Mouse (Mus musculus) midbrain, embryonic 11.5 days (tissue): ENCODE data around the gene Snd1. TPM values are rescaled to one million over a fixed set of nuclear protein-coding genes. Genes with fewer than 3 reads are reported as not detected.

Experiments used
- ATAC-seq: fragments of 200-750 bp; cut with Nextera tagmentation; 2 replicates; pipeline ENCODE4 v1.8.0; 2017; ENCODE audit warnings: moderate TSS enrichment, moderate library complexity; ENCODE audit not compliant: low FRiP score
- DNase-seq: peaks from one replicate; pipeline ENCODE4 v3.0.0; 2015; ENCODE audit warnings: low spot score; ENCODE audit errors: missing footprints
- H3K27ac ChIP-seq: fragments of 300-500 bp; sonication (generic); 2 replicates; pipeline ENCODE4 v1.5.1; 2014; ENCODE audit warnings: low read depth, low read length
- H3K27me3 ChIP-seq: fragments of 300-500 bp; sonication (generic); 2 replicates; pipeline ENCODE4 v1.6.1; 2014; ENCODE audit warnings: mild to moderate bottlenecking, low read length, moderate library complexity, mixed read lengths; ENCODE audit not compliant: control insufficient read depth, insufficient read depth
- H3K36me3 ChIP-seq: fragments of 300-500 bp; sonication (generic); 2 replicates; pipeline ENCODE4 v1.6.1; 2014; ENCODE audit warnings: mild to moderate bottlenecking, low read length, moderate library complexity, mixed read lengths; ENCODE audit not compliant: control insufficient read depth, insufficient read depth
- H3K4me1 ChIP-seq: fragments of 300-500 bp; sonication (generic); 2 replicates; pipeline ENCODE4 v1.6.1; 2014; ENCODE audit warnings: low read length; ENCODE audit not compliant: control insufficient read depth, insufficient read depth
- H3K4me2 ChIP-seq: fragments of 300-500 bp; sonication (generic); 2 replicates; pipeline ENCODE4 v1.6.1; 2014; ENCODE audit warnings: mild to moderate bottlenecking, moderate library complexity
- H3K4me3 ChIP-seq: fragments of 300-500 bp; sonication (generic); 2 replicates; pipeline ENCODE4 v1.5.1; 2014; ENCODE audit warnings: low read depth, low read length
- H3K9ac ChIP-seq: fragments of 300-500 bp; sonication (generic); 2 replicates; pipeline ENCODE4 v1.6.1; 2014; ENCODE audit warnings: low read length
- H3K9me3 ChIP-seq: fragments of 300-500 bp; sonication (generic); 2 replicates; pipeline ENCODE4 v1.6.1; 2016; ENCODE audit warnings: low read length; ENCODE audit not compliant: control insufficient read depth
- WGBS: fragments of 180-500 bp; shearing (Covaris S2); extraction: QIAGEN DNeasy Blood & Tissue Kit; methylation state at CpG from one replicate; pipeline ENCODE4 v1.1.7; 2014; 5-methylcytosine and 5-hydroxymethylcytosine counted together
- polyA plus RNA-seq: library from polyadenylated mRNA; unstranded; fragments of >200 nt; fragmentation: Nextera tagmentation; extraction: Ambion mirVana; gene quantifications from 2 replicates; pipeline ENCODE4 v1.2.1, GENCODE M21; 2014

Snd1 gene
- polyA plus RNA-seq, 1 experiment from 2014 or later, result 88.9 TPM

DNA sequence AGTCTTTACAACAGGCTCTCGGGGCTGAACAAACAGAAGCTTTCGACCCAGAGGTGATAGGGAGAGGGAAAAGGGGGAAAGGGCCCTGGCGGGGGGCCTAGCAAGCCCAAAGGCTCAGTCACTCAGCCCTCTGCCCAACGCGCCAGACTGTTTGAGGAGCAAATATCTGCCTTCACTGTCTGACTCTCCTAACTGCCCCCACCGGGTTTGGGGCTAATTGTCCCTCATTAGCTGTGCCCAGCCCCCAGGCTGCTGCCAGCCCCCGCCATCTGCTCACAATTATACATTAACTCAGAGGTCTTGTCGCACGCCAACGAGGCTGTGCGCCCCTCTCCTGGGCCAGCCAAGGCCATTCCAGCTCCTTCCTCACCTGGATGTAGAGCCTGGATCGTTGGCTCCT, 24.0 kb upstream of the Snd1 start:
- no peak overlapping the region for H3K9ac ChIP-seq
- H3K4me1 ChIP-seq, result no peaks in the 10 kb centered on the region
- H3K9me3 ChIP-seq, result no peaks in the 10 kb centered on the region
- H3K27ac ChIP-seq, result no peak overlapping the region
- H3K27me3 ChIP-seq, result peaks cover 19% of the 10 kb centered on the region
- H3K4me2 ChIP-seq, result no peak overlapping the region
- H3K4me3 ChIP-seq, result no peak overlapping the region
- WGBS, result 1% methylated on average over 12 of the region's 12 CpGs
- no peaks in the 10 kb centered on the region for H3K36me3 ChIP-seq
- ATAC-seq, result no peak
- DNase-seq, result no peak

DNA sequence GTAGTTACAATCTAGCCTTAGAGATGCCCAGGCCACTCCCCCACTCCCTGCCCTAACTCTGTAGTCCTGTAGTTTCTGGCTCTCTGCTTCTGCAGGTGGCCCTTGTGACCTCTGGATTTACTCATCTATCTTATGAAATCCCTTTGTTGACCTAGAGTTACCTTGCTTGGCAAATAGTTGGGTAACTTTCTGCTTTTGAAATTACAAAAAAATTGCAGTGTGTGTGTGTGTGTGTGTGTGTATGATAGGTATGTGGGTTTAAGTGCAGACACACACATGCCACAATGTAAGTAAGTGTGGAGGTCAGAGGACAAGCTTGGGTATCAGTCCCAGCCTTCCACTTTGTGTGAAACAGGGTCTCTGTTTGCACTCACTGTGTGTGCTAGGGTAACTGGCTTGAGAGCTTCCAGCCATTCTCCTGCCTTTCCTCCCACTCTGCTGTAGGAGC, 15.7 kb upstream of the Snd1 start:
- DNase-seq (no peak), ATAC-seq (no peak)
- no peak overlapping the region for H3K4me3 ChIP-seq
- no peaks in the 10 kb centered on the region for H3K36me3 ChIP-seq
- no peaks in the 10 kb centered on the region for H3K9me3 ChIP-seq
- no peak overlapping the region for H3K9ac ChIP-seq
- no peak overlapping the region for H3K4me2 ChIP-seq
- no peaks in the 10 kb centered on the region for H3K4me1 ChIP-seq
- no peak overlapping the region for H3K27ac ChIP-seq
- no peaks in the 10 kb centered on the region for H3K27me3 ChIP-seq

DNA sequence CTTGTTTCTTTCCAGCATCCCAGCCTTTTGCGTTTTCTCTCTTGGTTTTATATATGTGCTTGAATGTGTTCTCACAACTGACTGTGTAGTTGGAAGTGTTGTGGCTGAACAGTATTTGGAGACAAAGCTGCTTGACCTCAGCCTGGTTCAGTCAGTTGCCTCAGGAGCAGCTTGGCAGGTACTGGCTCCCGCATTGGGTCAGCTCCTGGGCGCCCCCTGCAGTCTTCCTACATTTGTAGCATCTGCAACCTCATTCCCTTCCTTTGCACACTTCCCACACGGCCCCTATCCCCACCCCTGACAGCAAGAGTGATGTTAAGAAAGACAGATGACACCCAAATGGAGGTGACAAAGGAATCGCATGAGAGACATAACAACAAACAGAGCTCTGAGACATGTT, 14.4 kb upstream of the Snd1 start:
- H3K9ac ChIP-seq, result no peak overlapping the region
- H3K4me1 ChIP-seq, result no peaks in the 10 kb centered on the region
- H3K27me3 ChIP-seq, result no peaks in the 10 kb centered on the region
- 17% methylated on average over 5 of the region's 5 CpGs for WGBS
- H3K36me3 ChIP-seq, result no peaks in the 10 kb centered on the region
- ATAC-seq (0 out of 2 replicates have a peak, but pooled peaks have one; percentile 38), DNase-seq (peak; percentile 88)
- H3K4me3 ChIP-seq, result no peak overlapping the region
- H3K9me3 ChIP-seq, result no peaks in the 10 kb centered on the region
- H3K27ac ChIP-seq, result no peak overlapping the region
- no peak overlapping the region for H3K4me2 ChIP-seq

DNA sequence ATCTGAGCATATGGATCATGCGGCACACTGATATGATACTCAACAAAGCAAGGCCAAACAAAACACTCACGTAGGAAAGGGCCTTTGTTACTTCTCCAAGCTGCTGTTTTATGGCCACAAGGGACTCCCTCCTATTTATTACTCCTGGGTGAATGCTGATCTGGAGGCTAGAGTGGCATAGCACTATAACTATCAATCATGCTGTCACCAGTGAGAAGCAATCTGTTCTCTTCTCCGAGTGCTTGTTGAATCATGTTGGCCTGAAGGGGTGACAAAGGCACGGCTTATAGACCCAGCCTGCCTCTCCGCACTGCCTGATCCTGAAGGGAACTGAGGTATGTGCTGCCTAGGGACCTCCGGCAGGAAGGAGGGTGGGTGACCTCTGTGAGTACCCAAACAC, 10.3 kb upstream of the Snd1 start:
- Histone ChIP-seq H3K27ac (no peak overlapping the region), H3K4me3 (no peak overlapping the region), H3K27me3 (no peaks in the 10 kb centered on the region), H3K9ac (no peak overlapping the region), H3K4me1 (no peaks in the 10 kb centered on the region), H3K36me3 (no peaks in the 10 kb centered on the region), H3K4me2 (no peak overlapping the region), H3K9me3 (no peaks in the 10 kb centered on the region)
- 77% methylated on average over 6 of the region's 6 CpGs for WGBS
- ATAC-seq, result no peak
- DNase-seq, result no peak

DNA sequence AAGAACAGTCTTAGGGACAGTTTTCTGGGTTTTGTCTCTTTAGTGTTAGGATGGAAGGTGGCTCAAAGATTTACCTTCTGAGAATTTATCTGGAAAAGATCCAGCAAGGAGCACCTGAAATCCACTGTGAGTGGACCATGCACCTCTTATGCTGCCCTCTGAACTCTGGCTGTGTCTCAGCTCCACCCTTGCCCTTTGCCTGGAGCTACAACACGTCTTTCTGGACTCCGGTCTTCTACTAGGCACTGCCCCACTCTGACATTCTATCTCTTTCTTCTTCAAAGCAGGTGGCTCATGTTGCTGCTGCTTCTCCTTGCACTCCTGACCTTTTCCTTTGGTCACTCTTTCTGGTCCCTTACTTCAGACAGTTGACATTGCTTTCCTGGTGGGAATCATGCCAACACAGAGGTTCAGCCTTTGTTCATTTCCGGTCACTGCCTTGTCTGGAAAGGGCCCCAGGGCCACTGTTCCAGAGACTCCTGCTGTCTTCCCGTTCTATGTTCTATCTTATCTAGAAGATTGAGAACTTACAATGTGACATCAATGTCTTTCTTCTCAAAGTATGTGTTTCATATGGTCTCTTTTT, 4.8 kb upstream of the Snd1 start:
- Histone ChIP-seq H3K27ac (no peak overlapping the region), H3K36me3 (no peaks in the 10 kb centered on the region), H3K9me3 (no peaks in the 10 kb centered on the region), H3K4me1 (no peaks in the 10 kb centered on the region), H3K4me2 (no peak overlapping the region), H3K27me3 (no peaks in the 10 kb centered on the region), H3K9ac (no peak overlapping the region), H3K4me3 (no peak overlapping the region)
- ATAC-seq (no peak), DNase-seq (no peak)
- WGBS, result 78% methylated on average over 4 of the region's 4 CpGs

DNA sequence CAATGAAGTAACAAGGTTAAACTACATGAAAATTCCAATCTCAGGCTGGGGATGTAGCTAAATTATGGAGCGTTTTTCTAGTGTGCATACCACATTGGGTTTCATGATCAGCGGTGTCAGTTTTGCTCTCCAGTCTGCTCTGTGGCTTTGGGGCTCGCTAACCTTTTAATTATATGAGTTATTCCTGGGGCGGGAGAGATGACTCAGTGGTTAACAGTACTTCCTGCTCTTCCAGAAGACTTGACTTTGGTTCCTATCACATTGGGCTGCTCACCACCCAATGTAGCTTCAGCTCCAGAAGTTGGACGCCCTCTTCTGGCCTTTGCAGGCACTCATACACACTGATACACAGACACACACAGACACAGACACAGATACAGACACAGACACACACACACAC, 4.3 kb upstream of the Snd1 start:
- ATAC-seq, result no peak
- Histone ChIP-seq H3K27ac (no peak overlapping the region), H3K9me3 (no peaks in the 10 kb centered on the region), H3K4me3 (no peak overlapping the region), H3K4me1 (no peaks in the 10 kb centered on the region), H3K27me3 (no peaks in the 10 kb centered on the region), H3K9ac (no peak overlapping the region), H3K4me2 (no peak overlapping the region), H3K36me3 (no peaks in the 10 kb centered on the region)
- 82% methylated on average over 5 of the region's 5 CpGs for WGBS
- no peak for DNase-seq

DNA sequence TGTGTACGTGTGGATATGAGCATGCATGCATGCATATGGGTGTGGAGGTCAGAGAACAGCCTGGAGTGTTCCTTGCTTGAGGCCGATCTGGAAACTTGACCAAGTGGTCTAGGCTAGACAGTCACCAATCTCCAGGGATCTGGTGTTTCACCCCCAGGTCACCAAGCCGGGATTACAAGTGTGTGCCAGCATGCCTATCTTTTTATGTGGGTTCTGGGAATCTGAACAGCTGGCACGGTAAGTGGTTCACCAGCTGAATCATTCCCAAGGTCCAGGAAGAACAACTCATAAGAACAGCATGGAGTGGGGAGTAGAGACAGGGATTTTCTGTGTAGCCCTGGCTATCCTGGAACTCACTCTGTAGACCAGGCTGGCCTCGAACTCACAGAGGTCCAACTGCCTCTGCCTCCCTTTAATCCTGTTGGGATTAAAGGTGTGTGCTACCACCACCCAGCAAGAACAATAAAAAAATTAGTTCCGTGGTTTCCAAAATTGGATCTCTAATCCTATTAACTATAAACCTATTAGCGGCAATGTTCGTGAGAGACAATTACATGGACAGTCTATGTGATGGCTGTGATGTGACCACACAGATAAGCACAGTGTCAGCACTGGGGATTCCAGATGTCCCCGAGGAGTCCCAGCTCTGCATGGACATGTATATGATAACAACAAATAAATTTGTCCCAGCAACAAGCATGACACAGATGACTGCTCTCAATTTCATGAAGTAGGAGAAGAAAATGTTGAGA, 3.5 kb upstream of the Snd1 start:
- DNase-seq (no peak), ATAC-seq (no peak)
- H3K36me3 ChIP-seq, result no peaks in the 10 kb centered on the region
- no peaks in the 10 kb centered on the region for H3K4me1 ChIP-seq
- H3K4me3 ChIP-seq, result no peak overlapping the region
- H3K9ac ChIP-seq, result no peak overlapping the region
- H3K4me2 ChIP-seq, result no peak overlapping the region
- H3K9me3 ChIP-seq, result no peaks in the 10 kb centered on the region
- no peak overlapping the region for H3K27ac ChIP-seq
- no peaks in the 10 kb centered on the region for H3K27me3 ChIP-seq
- 84% methylated on average over 9 of the region's 9 CpGs for WGBS

DNA sequence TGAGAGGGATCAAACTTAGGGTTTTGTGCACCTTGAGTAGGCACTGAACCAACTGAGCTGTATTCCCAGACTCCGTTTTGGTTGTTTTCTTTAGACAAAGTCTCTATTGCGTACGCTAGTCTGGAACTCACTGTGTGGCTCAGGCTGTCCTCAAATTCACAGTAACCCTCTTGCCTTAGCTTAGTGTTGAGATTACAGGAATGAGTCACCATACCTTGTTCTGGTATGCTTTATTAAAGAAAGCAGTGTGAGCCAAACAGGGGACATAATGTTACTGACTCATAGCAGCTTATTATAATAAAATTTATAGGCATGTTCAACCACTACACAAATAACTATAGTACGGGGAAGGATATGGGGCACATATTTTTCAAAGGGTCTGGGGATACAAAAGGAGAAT, 728 bp upstream of the Snd1 start:
- Histone ChIP-seq H3K27me3 (no peaks in the 10 kb centered on the region), H3K27ac (no peak overlapping the region), H3K4me3 (no peak overlapping the region), H3K9ac (no peak overlapping the region), H3K4me2 (no peak overlapping the region), H3K9me3 (no peaks in the 10 kb centered on the region), H3K4me1 (peaks cover 3% of the 10 kb centered on the region; the same call in 1 of the 2 replicates), H3K36me3 (no peaks in the 10 kb centered on the region)
- DNase-seq, result no peak
- ATAC-seq, result no peak
- WGBS, result 91% methylated on average over 4 of the region's 4 CpGs

DNA sequence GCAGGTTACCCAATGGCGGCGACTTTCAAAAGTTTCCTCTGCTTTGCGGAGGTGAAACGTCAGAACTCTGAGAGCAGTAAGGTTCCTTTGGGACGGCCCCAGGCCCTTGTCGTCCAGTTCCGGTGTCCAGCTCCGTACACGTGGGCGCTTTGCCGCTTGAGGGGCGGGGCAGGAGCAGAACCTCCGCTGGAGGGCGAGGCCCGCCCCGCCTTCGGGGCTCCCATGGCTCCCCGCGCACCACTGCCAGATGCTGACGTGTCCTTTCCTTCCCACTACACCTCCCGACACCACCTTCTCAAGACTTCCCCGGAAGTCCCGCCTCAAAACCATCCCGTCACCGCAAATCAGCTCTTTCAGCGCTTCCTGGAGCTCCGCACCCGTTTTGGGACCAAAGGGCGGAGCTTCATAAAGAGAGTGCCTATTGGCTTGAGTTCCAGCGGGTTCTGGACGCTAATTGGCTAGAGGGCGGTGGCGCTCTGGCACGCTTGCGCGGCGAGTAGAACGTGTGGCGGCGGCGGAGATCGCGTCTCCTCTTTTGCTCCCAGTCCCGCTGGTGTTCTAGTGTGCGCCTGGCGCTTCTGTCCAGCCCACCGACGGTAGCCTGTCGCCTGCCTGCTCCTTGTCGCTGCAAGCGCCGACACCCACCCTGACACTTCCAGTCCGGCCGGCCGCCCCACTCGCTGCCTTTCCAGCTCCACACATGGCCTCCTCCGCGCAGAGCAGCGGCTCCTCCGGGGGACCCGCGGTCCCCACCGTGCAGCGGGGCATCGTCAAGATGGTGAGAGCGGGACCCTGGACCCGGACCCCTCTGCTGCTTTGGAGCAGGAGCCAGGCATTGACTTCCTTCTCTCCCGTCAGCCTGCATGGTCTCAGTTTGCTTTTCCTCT, 5.2 kb downstream of the Snd1 start:
- peaks cover 16% of the 10 kb centered on the region for H3K4me1 ChIP-seq
- H3K9ac ChIP-seq, result peak overlapping the region; percentile 76
- peak; percentile 99 for ATAC-seq
- H3K4me2 ChIP-seq, result peak overlapping the region; percentile 74
- no peaks in the 10 kb centered on the region for H3K9me3 ChIP-seq
- H3K36me3 ChIP-seq, result no peaks in the 10 kb centered on the region
- peak; percentile 98 for DNase-seq
- no peaks in the 10 kb centered on the region for H3K27me3 ChIP-seq
- no peak overlapping the region; the same call in 1 of the 2 replicates for H3K27ac ChIP-seq
- WGBS, result under 1% methylated on average over 64 of the region's 68 CpGs
- peak overlapping the region; percentile 81 for H3K4me3 ChIP-seq
